Mouse (Mus musculus) liver, adult 2 months (tissue): Measurements from ENCODE around the gene Mgat5b. TPM values are rescaled to one million over a fixed set of nuclear protein-coding genes. Genes with fewer than 3 reads are reported as not detected.

Source experiments
- DNase-seq: peaks from one replicate; pipeline ENCODE4 v3.0.0-alpha.2; 2011; ENCODE audit warnings: low read depth, low spot score; ENCODE audit errors: extremely low read depth
- H3K27ac ChIP-seq: fragments of 200-500 bp; replicated peaks from 2 replicates; pipeline ENCODE4 v1.5.1; 2012; ENCODE audit warnings: low read depth, mild to moderate bottlenecking, control low read depth, inconsistent platforms, low read length; ENCODE audit not compliant: insufficient read depth
- H3K27me3 ChIP-seq: fragments of 200-500 bp; 2 replicates; pipeline ENCODE4 v1.6.1; 2012; ENCODE audit warnings: mild to moderate bottlenecking, moderate library complexity, low read length, inconsistent platforms; ENCODE audit not compliant: control insufficient read depth, insufficient read depth
- H3K36me3 ChIP-seq: fragments of 200-500 bp; 2 replicates; pipeline ENCODE4 v1.6.1; 2012; ENCODE audit warnings: low read length, inconsistent platforms; ENCODE audit not compliant: control insufficient read depth, insufficient read depth
- H3K4me1 ChIP-seq: fragments of 200-500 bp; 2 replicates; pipeline ENCODE4 v1.6.1; 2011; ENCODE audit warnings: low read length; ENCODE audit not compliant: control insufficient read depth, insufficient read depth
- H3K4me3 ChIP-seq: fragments of 200-500 bp; 2 replicates; pipeline ENCODE4 v1.5.1; 2011; ENCODE audit warnings: low read depth, mild to moderate bottlenecking, control low read depth, low read length, moderate library complexity; ENCODE audit not compliant: insufficient read depth
- H3K79me2 ChIP-seq: fragments of 200-500 bp; 2 replicates; pipeline ENCODE4 v1.6.1; 2012; ENCODE audit warnings: inconsistent platforms, mild to moderate bottlenecking, low read length, moderate library complexity; ENCODE audit not compliant: control insufficient read depth, insufficient read depth
- H3K9ac ChIP-seq: fragments of 200-500 bp; 2 replicates; pipeline ENCODE4 v1.6.1; 2012; ENCODE audit warnings: low read depth, mild to moderate bottlenecking, control low read depth, inconsistent platforms, low read length
- CTCF ChIP-seq: fragments of 200-500 bp; IDR thresholded peaks from 2 replicates; pipeline ENCODE4 v1.5.1; 2011; ENCODE audit warnings: low read depth, low read length, control low read depth
- POLR2A ChIP-seq: fragments of 200-500 bp; IDR thresholded peaks from 2 replicates; pipeline ENCODE4 v1.6.1; 2011; ENCODE audit warnings: low read length, control low read depth; ENCODE audit not compliant: insufficient read depth; ENCODE audit errors: extremely low read depth
- WGBS: fragments of 180-500 bp; shearing (Covaris S2); methylation state at CpG from one replicate; pipeline ENCODE4 v1.1.7; 2018; 5-methylcytosine and 5-hydroxymethylcytosine counted together
- polyA plus RNA-seq: library from polyadenylated mRNA; depleted of rRNA; stranded (reverse); fragments of >200 nt; gene quantifications from 2 replicates; pipeline ENCODE4 v1.2.3, GENCODE M21; 2012
- total RNA-seq: library from RNA; depleted of rRNA; stranded (reverse); fragments of >200 nt; gene quantifications from 2 replicates; pipeline ENCODE4 v1.2.3, GENCODE M21; 2014

Gene Mgat5b
- total and polyA plus RNA-seq, 2 experiments = not detected

DNA sequence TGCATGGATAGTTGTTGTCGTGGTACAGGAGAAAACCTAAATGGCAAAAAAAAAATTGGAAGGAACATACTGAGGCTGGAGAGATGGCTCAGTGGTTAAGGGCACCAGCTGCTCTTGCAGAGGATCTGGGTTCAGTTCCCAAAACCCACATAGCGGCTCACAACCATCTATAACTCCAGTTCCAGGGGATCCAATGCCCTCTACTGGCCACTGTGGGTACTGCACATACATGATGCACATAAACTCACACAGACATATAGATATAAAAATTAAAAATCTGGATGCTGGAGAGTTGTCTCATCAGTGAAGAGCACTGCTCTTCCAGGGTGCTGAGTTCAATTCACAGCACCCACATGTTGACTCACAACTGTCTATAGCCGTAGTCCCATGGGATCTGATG is 104.9 kb downstream of the Mgat5b start:
- over 99% methylated on average over 3 of the region's 3 CpGs for WGBS
- H3K4me1 ChIP-seq = no peaks in the 10 kb centered on the region
- no peak overlapping the region for H3K27ac ChIP-seq
- no peaks in the 10 kb centered on the region for H3K79me2 ChIP-seq
- no peak overlapping the region for H3K9ac ChIP-seq
- no peaks in the 10 kb centered on the region for H3K36me3 ChIP-seq
- DNase-seq = no peak
- no peak overlapping the region for H3K4me3 ChIP-seq
- H3K27me3 ChIP-seq = no peaks in the 10 kb centered on the region
- no peak for TF ChIP-seq POLR2A
- TF ChIP-seq CTCF = peak; percentile 11; the same call in 1 of the 2 replicates

DNA sequence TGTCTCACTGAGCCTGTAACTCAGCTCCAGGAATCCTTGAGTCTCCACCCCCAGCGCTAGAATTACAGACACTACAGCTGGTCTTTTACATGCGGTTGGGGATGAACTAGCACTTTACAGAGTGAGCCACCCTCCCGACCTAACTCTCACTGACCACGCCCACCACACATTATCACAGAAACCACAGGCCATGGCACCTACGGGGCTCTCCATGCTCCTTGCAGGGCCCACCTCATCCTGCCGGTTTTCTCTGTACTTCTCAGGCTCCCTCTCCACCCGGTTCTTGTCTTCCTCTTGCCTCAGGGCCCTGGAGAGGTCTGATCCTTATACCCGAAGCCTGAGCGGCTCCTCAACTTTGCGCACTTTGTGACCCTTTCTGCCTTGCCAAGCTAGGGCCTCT is 109.0 kb downstream of the Mgat5b start:
- WGBS = 42% methylated on average over 10 of the region's 10 CpGs
- Histone ChIP-seq H3K27me3 (no peaks in the 10 kb centered on the region), H3K36me3 (no peaks in the 10 kb centered on the region), H3K79me2 (no peaks in the 10 kb centered on the region), H3K27ac (no peak overlapping the region), H3K4me3 (no peak overlapping the region), H3K4me1 (no peaks in the 10 kb centered on the region), H3K9ac (no peak overlapping the region)
- DNase-seq = no peak
- TF ChIP-seq CTCF (no peak), POLR2A (no peak)

DNA sequence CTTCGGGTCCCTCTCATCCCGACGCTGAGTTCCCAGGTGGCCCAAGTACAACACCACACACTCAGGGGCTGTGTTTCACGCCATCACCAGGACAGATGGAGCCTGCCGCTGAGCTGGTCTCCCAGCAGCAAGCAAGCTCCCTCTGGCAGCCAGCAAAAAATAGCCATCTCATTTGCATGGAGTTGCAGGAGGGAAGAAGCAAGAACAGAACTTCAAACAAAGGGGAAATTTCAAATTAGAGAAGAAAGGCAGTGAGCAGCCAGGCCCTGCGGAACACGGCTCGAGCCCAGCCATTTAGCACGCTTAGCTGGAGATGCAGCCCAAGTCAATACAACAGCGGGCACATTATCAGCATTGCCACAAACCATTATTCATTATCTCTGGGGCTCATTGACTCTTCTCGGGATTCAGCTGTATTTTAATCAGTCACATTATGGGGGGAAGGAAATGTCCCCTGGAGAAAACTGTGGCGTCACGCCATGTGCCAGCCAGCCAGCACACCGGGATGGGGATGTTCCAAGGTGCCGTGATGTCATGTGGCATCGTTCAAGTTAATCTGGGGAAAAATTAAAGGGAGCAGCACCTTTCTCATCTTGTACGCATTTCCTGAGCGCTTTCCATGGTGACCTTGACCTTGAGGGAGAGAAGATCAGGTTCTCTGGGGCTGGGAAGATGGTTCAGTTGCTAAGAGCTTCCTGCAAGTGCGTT is 110.4 kb downstream of the Mgat5b start:
- no peak overlapping the region for H3K9ac ChIP-seq
- H3K79me2 ChIP-seq = no peaks in the 10 kb centered on the region
- H3K27me3 ChIP-seq = no peaks in the 10 kb centered on the region
- H3K36me3 ChIP-seq = no peaks in the 10 kb centered on the region
- no peaks in the 10 kb centered on the region for H3K4me1 ChIP-seq
- H3K4me3 ChIP-seq = no peak overlapping the region
- no peak overlapping the region for H3K27ac ChIP-seq
- DNase-seq = no peak
- WGBS = 52% methylated on average over 19 of the region's 19 CpGs
- TF ChIP-seq POLR2A = no peak
- TF ChIP-seq CTCF = no peak

DNA sequence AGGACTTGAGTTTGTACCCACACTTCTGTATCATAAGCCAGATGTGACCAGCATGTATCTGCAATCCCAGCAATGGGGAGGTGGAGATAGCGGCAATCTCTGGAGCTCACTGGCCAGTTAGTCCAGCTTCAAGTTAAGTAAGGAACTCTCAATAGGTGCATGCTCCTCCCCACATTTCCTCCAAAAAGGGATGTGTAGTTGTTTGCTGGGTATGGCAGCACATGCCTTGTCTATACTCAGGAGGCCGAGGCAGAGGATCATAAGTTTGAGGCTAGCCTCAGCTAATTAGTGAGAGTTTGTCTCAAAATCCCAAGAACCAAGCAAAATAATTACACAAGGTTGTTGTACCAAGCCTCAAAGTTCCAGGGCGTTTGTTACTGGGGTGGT is 110.9 kb downstream of the Mgat5b start:
- DNase-seq = no peak

DNA sequence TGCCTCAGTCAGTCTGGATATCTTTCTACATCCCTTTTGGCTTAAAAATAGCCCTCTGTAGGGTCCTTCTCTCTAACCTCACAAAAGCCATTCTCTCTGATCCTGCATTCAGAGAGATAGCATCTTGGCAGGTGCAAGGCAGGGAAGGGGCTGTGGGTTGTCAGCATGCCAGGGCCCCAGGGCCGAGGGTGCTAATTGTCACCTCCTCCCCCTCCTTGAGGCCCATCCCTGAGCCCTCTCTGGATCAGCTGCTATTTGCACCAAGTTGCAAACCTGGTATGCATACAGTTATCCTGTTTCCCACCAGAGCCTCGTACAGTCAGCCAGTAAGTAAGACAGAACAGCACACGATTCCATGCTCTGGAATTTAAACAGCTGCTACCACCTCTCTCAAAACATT is 111.4 kb downstream of the Mgat5b start:
- Histone ChIP-seq H3K4me1 (no peaks in the 10 kb centered on the region), H3K4me3 (no peak overlapping the region), H3K27ac (no peak overlapping the region), H3K79me2 (no peaks in the 10 kb centered on the region), H3K36me3 (no peaks in the 10 kb centered on the region), H3K27me3 (no peaks in the 10 kb centered on the region), H3K9ac (no peak overlapping the region)
- TF ChIP-seq CTCF = no peak
- TF ChIP-seq POLR2A = no peak
- DNase-seq = no peak
- 55% methylated on average over 3 of the region's 3 CpGs for WGBS

More for the DNA sequence above, 110.9 kb downstream of the Mgat5b start:
- no peaks in the 10 kb centered on the region for H3K4me1 ChIP-seq
- WGBS = 86% methylated on average over 3 of the region's 3 CpGs
- H3K27me3 ChIP-seq = no peaks in the 10 kb centered on the region
- H3K9ac ChIP-seq = no peak overlapping the region
- H3K36me3 ChIP-seq = no peaks in the 10 kb centered on the region
- H3K27ac ChIP-seq = no peak overlapping the region
- no peak for TF ChIP-seq POLR2A
- TF ChIP-seq CTCF = no peak
- no peaks in the 10 kb centered on the region for H3K79me2 ChIP-seq
- H3K4me3 ChIP-seq = no peak overlapping the region

DNA sequence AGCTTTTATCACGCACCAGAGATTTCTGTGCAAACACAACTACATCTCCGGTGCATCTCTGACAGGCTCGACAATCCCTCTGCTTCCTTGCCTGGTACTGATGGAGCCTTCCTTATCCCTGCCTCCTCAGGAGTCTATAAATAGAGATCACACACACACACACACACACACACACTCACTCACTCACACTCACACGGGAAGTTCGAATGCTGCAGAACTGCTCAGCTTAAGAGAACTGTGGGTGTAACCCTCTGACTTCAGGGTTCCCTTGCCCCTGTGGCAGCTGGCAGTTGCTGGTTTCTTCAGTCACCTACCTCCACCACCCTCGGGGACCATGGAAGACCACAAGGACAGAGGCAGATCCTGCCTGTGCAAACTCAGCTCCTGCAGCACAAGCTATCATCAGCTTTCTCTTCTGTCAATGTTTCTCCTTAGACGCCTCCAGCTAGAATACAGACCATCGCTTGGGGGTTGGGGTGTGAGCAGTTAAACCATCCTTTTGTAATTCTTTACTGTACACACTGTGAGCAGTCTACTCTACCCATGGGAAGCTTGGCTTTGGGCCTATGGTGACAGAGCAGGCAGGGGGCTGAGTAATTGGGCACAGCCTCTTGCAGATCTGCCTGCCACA is 111.9 kb downstream of the Mgat5b start:
- 57% methylated on average over 8 of the region's 8 CpGs for WGBS
- DNase-seq = no peak
- H3K27me3 ChIP-seq = no peaks in the 10 kb centered on the region
- H3K4me1 ChIP-seq = no peaks in the 10 kb centered on the region
- no peaks in the 10 kb centered on the region for H3K79me2 ChIP-seq
- H3K9ac ChIP-seq = no peak overlapping the region
- no peak overlapping the region for H3K27ac ChIP-seq
- no peak for TF ChIP-seq CTCF
- no peak for TF ChIP-seq POLR2A
- H3K4me3 ChIP-seq = no peak overlapping the region
- H3K36me3 ChIP-seq = no peaks in the 10 kb centered on the region
